Mouse (Mus musculus) E14TG2a.4 (cell line): ENCODE results near the gene Lrrc41.

Experiments used
- H3K27me3 ChIP-seq: 2 replicates; pipeline ENCODE4 v1.6.1; 2014; ENCODE audit warnings: low read length, control low read depth; ENCODE audit not compliant: insufficient read depth
- H3K36me3 ChIP-seq: 2 replicates; pipeline ENCODE4 v1.6.1; 2014; ENCODE audit warnings: low read length, control low read depth; ENCODE audit not compliant: insufficient read depth
- H3K4me1 ChIP-seq: replicated peaks from 2 replicates; pipeline ENCODE4 v1.6.1; 2014; ENCODE audit warnings: low read depth, low read length, control low read depth
- H3K4me3 ChIP-seq: replicated peaks from 2 replicates; pipeline ENCODE4 v1.5.1; 2014; ENCODE audit warnings: mild to moderate bottlenecking, low read length
- H3K9me3 ChIP-seq: 2 replicates; pipeline ENCODE4 v1.6.1; 2014; ENCODE audit warnings: low read length, control low read depth
- CTCF ChIP-seq: conservative IDR thresholded peaks from 2 replicates; pipeline ENCODE4 v1.5.1; 2014; ENCODE audit warnings: low read length
- NANOG ChIP-seq: IDR thresholded peaks from 2 replicates; pipeline ENCODE4 v1.6.1; 2014; ENCODE audit warnings: borderline replicate concordance, low read length, mixed read lengths
- POU5F1 ChIP-seq: IDR thresholded peaks from 2 replicates; pipeline ENCODE4 v1.6.1; 2014; ENCODE audit warnings: low read length, borderline replicate concordance

The Lrrc41 gene

GRCm38 (mm10) chr4:116074861-116075620 lies at the start of gene Lrrc41, which contains the start of gene Uqcrh:
Lrrc41 (plus strand) TSS chr4:116075269.
Uqcrh (minus strand) TSS chr4:116075071.
- TF ChIP-seq CTCF = no peak
- no peak for TF ChIP-seq POU5F1
- TF ChIP-seq NANOG = no peak
- Histone ChIP-seq H3K27me3 (peaks cover 18% of the 10 kb centered on the region), H3K4me3 (peak within 1 kb of the TSS; percentile 94), H3K9me3 (no peaks in the 10 kb centered on the region), H3K36me3 (peaks cover 17% of the 10 kb centered on the region), H3K4me1 (peaks cover 54% of the 10 kb centered on the region)

GRCm38 (mm10) chr4:116032906-116033305 lies 42.2 kb upstream of the Lrrc41 start:
- no peak overlapping the region for H3K4me3 ChIP-seq
- TF ChIP-seq CTCF = no peak
- TF ChIP-seq POU5F1 = no peak
- TF ChIP-seq NANOG = no peak
- peaks cover 48% of the 10 kb centered on the region for H3K36me3 ChIP-seq
- H3K9me3 ChIP-seq = no peaks in the 10 kb centered on the region
- no peaks in the 10 kb centered on the region for H3K27me3 ChIP-seq
- 0 out of 2 replicates have a peak, but pooled peaks cover 3% of the 10 kb centered on the region for H3K4me1 ChIP-seq

GRCm38 (mm10) chr4:116033374-116033773 lies 41.7 kb upstream of the Lrrc41 start:
- Histone ChIP-seq H3K4me1 (0 out of 2 replicates have a peak, but pooled peaks cover 3% of the 10 kb centered on the region), H3K36me3 (peaks cover 48% of the 10 kb centered on the region), H3K27me3 (no peaks in the 10 kb centered on the region), H3K4me3 (no peak overlapping the region), H3K9me3 (no peaks in the 10 kb centered on the region)
- no peak for TF ChIP-seq CTCF

GRCm38 (mm10) chr4:116040466-116040865 lies 34.6 kb upstream of the Lrrc41 start:
- Histone ChIP-seq H3K9me3 (no peaks in the 10 kb centered on the region), H3K4me3 (no peak overlapping the region), H3K27me3 (no peaks in the 10 kb centered on the region), H3K4me1 (0 out of 2 replicates have a peak, but pooled peaks cover 3% of the 10 kb centered on the region), H3K36me3 (peaks cover 61% of the 10 kb centered on the region)
- no peak for TF ChIP-seq POU5F1
- TF ChIP-seq CTCF = no peak

- peaks cover 64% of the 10 kb centered on the region for H3K36me3 ChIP-seq
- TF ChIP-seq POU5F1 (no peak), NANOG (no peak), CTCF (no peak)
- H3K9me3 ChIP-seq = no peaks in the 10 kb centered on the region
- no peaks in the 10 kb centered on the region for H3K4me1 ChIP-seq
- no peaks in the 10 kb centered on the region for H3K27me3 ChIP-seq
- no peak overlapping the region for H3K4me3 ChIP-seq
Measured at GRCm38 (mm10) chr4:116042186-116042585, 32.9 kb upstream of the Lrrc41 start.

- Histone ChIP-seq H3K27me3 (no peaks in the 10 kb centered on the region), H3K4me1 (peaks cover 5% of the 10 kb centered on the region), H3K9me3 (no peaks in the 10 kb centered on the region), H3K36me3 (peaks cover 77% of the 10 kb centered on the region), H3K4me3 (no peak overlapping the region)
- TF ChIP-seq CTCF (no peak), POU5F1 (no peak), NANOG (no peak)
Measured at GRCm38 (mm10) chr4:116046604-116047003, 28.5 kb upstream of the Lrrc41 start.

GRCm38 (mm10) chr4:116047681-116048080 lies 27.4 kb upstream of the Lrrc41 start:
- H3K9me3 ChIP-seq = no peaks in the 10 kb centered on the region
- H3K36me3 ChIP-seq = peaks cover 72% of the 10 kb centered on the region
- H3K4me1 ChIP-seq = peaks cover 16% of the 10 kb centered on the region
- no peaks in the 10 kb centered on the region for H3K27me3 ChIP-seq
- no peak overlapping the region for H3K4me3 ChIP-seq
- TF ChIP-seq NANOG (no peak), CTCF (no peak), POU5F1 (no peak)

GRCm38 (mm10) chr4:116048130-116048920 lies 26.7 kb upstream of the Lrrc41 start:
- no peaks in the 10 kb centered on the region for H3K9me3 ChIP-seq
- no peak overlapping the region for H3K4me3 ChIP-seq
- no peaks in the 10 kb centered on the region for H3K27me3 ChIP-seq
- H3K4me1 ChIP-seq = peaks cover 21% of the 10 kb centered on the region
- H3K36me3 ChIP-seq = peaks cover 66% of the 10 kb centered on the region
- TF ChIP-seq POU5F1 (no peak), CTCF (no peak), NANOG (no peak)
